In the genomic region with DNA sequence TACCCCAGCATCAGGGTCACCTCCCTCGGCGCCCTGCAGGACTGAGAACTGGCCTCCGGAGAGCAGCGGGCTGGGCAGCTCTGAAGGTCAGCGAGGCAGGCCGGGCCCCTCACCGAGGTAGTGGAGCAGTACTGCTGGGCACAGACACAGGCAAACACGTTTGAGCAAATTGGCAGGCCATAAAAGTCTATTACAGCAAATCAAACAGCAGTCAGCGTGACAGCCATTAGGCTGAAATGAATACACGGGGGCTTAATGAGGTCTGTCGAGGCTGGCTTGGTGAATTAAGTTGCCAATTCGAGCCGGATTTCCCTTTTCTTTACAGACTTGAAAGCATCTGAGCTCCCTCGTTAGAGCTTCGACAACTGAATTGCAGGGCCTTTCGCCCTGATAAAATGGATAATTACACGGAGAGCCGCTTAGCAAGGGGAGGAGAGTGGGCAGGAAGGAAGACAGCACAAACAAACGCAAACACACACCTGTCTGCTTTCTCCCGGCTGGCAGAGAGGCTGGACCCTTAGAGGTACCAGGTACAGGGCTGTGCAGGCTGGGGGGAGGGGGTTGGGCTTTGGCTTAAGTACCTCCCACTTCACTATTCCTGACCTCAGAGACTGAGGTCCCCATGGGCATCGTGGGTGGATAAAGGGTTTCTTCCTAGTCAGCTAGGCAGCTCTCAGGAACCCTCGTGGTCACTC, we compare ENCODE assay signal across 9 mouse cellular contexts.
DNase-seq lines count a peak whose midpoint lies in the region; ATAC-seq lines count a peak whose summit lies in the region.
"Had no signal": no experiment of that assay in that cellular context is flagged by ENCODE, and none has a peak within 500 bp of the region (broad histone marks: within the 10 kb centered on the region; RNA-seq: fewer than 3 reads in every experiment).

No protein-coding gene starts in this region.

- peak; percentile 65 for ATAC-seq in midbrain, embryonic 13.5 days
- peak; percentile 87 for ATAC-seq in forebrain, embryonic 14.5 days
- ATAC-seq in intestine, embryonic 14.5 days (replicated peaks; ENCODE audit: low FRiP score, low TSS enrichment, low read depth) = peak; percentile 14; the same call in 1 of the 2 replicates

- H3K27ac ChIP-seq in midbrain, embryonic 13.5 days = peak overlapping the region; percentile 60
- no peak overlapping the region for H3K27ac ChIP-seq in midbrain, embryonic 10.5 days (replicated peaks)
- H3K27ac ChIP-seq in forebrain, embryonic 14.5 days (ENCODE audit: low read depth, low read length) = peak overlapping the region; percentile 49; the same call in 1 of the 2 replicates
- no peak overlapping the region for H3K27ac ChIP-seq in intestine, embryonic 14.5 days (ENCODE audit: low read depth)
- H3K27ac ChIP-seq: embryonic facial prominence, embryonic 15.5 days had no signal

- no peak overlapping the region for H3K9ac ChIP-seq in midbrain, embryonic 13.5 days (replicated peaks)
- H3K9ac ChIP-seq in forebrain, embryonic 14.5 days (ENCODE audit: low read length) = no peak overlapping the region
- H3K9ac ChIP-seq in intestine, embryonic 14.5 days (ENCODE audit: low read length) = no peak overlapping the region
- H3K9ac ChIP-seq: embryonic facial prominence, embryonic 15.5 days had no signal

- no peaks in the 10 kb centered on the region for H3K9me3 ChIP-seq in midbrain, embryonic 13.5 days
- no peaks in the 10 kb centered on the region for H3K9me3 ChIP-seq in midbrain, embryonic 10.5 days (replicated peaks)
- H3K9me3 ChIP-seq in forebrain, embryonic 14.5 days (replicated peaks; ENCODE audit: control insufficient read depth, low read length) = no peaks in the 10 kb centered on the region
- no peaks in the 10 kb centered on the region for H3K9me3 ChIP-seq in intestine, embryonic 14.5 days (ENCODE audit: control insufficient read depth, low read length)
- H3K9me3 ChIP-seq: embryonic facial prominence, embryonic 15.5 days had no signal

- H3K4me3 ChIP-seq in midbrain, embryonic 13.5 days (replicated peaks) = no peak overlapping the region
- no peak overlapping the region for H3K4me3 ChIP-seq in midbrain, embryonic 10.5 days
- H3K4me3 ChIP-seq in forebrain, embryonic 14.5 days (ENCODE audit: low read depth, low read length) = no peak overlapping the region
- no peak overlapping the region for H3K4me3 ChIP-seq in intestine, embryonic 14.5 days (ENCODE audit: low read depth, low read length)
- H3K4me3 ChIP-seq: embryonic facial prominence, embryonic 15.5 days had no signal

- peaks cover 69% of the 10 kb centered on the region for H3K27me3 ChIP-seq in midbrain, embryonic 13.5 days
- H3K27me3 ChIP-seq in midbrain, embryonic 10.5 days (ENCODE audit: low read depth, poor library complexity, severe bottlenecking) = peaks cover 66% of the 10 kb centered on the region
- peaks cover 4% of the 10 kb centered on the region for H3K27me3 ChIP-seq in forebrain, embryonic 14.5 days (replicated peaks; ENCODE audit: control insufficient read depth, insufficient read depth, low read length)
- no peaks in the 10 kb centered on the region for H3K27me3 ChIP-seq in intestine, embryonic 14.5 days (replicated peaks; ENCODE audit: control insufficient read depth, insufficient read depth, low read length)
- H3K27me3 ChIP-seq: embryonic facial prominence, embryonic 15.5 days had no signal

- H3K36me3 ChIP-seq in midbrain, embryonic 13.5 days = no peaks in the 10 kb centered on the region
- no peaks in the 10 kb centered on the region for H3K36me3 ChIP-seq in midbrain, embryonic 10.5 days
- H3K36me3 ChIP-seq in forebrain, embryonic 14.5 days (ENCODE audit: control insufficient read depth, insufficient read depth, low read length) = no peaks in the 10 kb centered on the region
- H3K36me3 ChIP-seq in intestine, embryonic 14.5 days (ENCODE audit: control insufficient read depth, insufficient read depth, low read length) = no peaks in the 10 kb centered on the region
- H3K36me3 ChIP-seq: embryonic facial prominence, embryonic 15.5 days had no signal

- 8% methylated on average over 22 of the region's 22 CpGs for WGBS in midbrain, embryonic 13.5 days
- 33% methylated on average over 22 of the region's 22 CpGs for WGBS in midbrain, embryonic 10.5 days
- WGBS in forebrain, embryonic 14.5 days = 2% methylated on average over 22 of the region's 22 CpGs
- WGBS in intestine, embryonic 14.5 days = 16% methylated on average over 22 of the region's 22 CpGs

- DNase-seq in midbrain, embryonic 10.5 days (ENCODE audit: low spot score) = no peak
- DNase-seq in forebrain, embryonic 14.5 days (ENCODE audit: low spot score) = peak; percentile 95
- DNase-seq in intestine, embryonic 14.5 days (ENCODE audit: low spot score) = no peak
- DNase-seq in retina, embryonic 14.5 days (ENCODE audit: low spot score) = peak; percentile 55
- no peak for DNase-seq in lung, postnatal 14 days
- DNase-seq in layer of hippocampus, adult 9-10 months (ENCODE audit: low spot score) = no peak
- DNase-seq: kidney, postnatal 25 days had no signal

- H3K4me2 ChIP-seq in midbrain, embryonic 13.5 days (replicated peaks) = peak overlapping the region; percentile 21
- peak overlapping the region; percentile 33 for H3K4me2 ChIP-seq in forebrain, embryonic 14.5 days (ENCODE audit: low read length)
- H3K4me2 ChIP-seq in intestine, embryonic 14.5 days (ENCODE audit: low read length) = peak overlapping the region; percentile 22; the same call in 1 of the 2 replicates
- H3K4me2 ChIP-seq: embryonic facial prominence, embryonic 15.5 days had no signal

- H3K4me1 ChIP-seq in midbrain, embryonic 13.5 days (replicated peaks) = peaks cover 23% of the 10 kb centered on the region
- H3K4me1 ChIP-seq in midbrain, embryonic 10.5 days = peaks cover 14% of the 10 kb centered on the region
- peaks cover 17% of the 10 kb centered on the region for H3K4me1 ChIP-seq in forebrain, embryonic 14.5 days (ENCODE audit: control insufficient read depth, insufficient read depth, low read length)
- no peaks in the 10 kb centered on the region for H3K4me1 ChIP-seq in intestine, embryonic 14.5 days (replicated peaks; ENCODE audit: control insufficient read depth, insufficient read depth, low read length)
- H3K4me1 ChIP-seq: embryonic facial prominence, embryonic 15.5 days had no signal

Comparison
In these comparisons a context has a peak if more than half of its experiments do, and no peak if none do; other contexts are left out.
1. H3K27ac ChIP-seq: peak in midbrain, embryonic 13.5 days (single experiment) and forebrain, embryonic 14.5 days (single experiment); none in midbrain, embryonic 10.5 days (single experiment) and intestine, embryonic 14.5 days (single experiment).
2. ATAC-seq: peak in every context shown above with its lines; median percentile 87 in forebrain, embryonic 14.5 days; 65 in midbrain, embryonic 13.5 days; 14 in intestine, embryonic 14.5 days.
3. DNase-seq: peak in forebrain, embryonic 14.5 days (single experiment) and retina, embryonic 14.5 days (single experiment); none in midbrain, embryonic 10.5 days (single experiment), intestine, embryonic 14.5 days (single experiment), lung, postnatal 14 days (single experiment) and layer of hippocampus, adult 9-10 months (single experiment).
4. Peak in every context shown above with its lines, with median percentiles within 50 percentile points of each other: H3K4me2 ChIP-seq.